Mouse (Mus musculus) heart, postnatal 0 days (tissue): ENCODE data around the gene Ptbp3. TPM values are rescaled to one million over a fixed set of nuclear protein-coding genes. Genes with fewer than 3 reads are reported as not detected.

Experiments used
- ATAC-seq: fragments of 200-750 bp; cut with Nextera tagmentation; 2 replicates; pipeline ENCODE4 v1.8.0; 2017; ENCODE audit warnings: low read depth, moderate number of reproducible peaks, moderate library complexity; ENCODE audit not compliant: insufficient read depth
- DNase-seq: peaks from one replicate; pipeline ENCODE4 v3.0.0-alpha.2; 2016; ENCODE audit warnings: low spot score
- H3K27ac ChIP-seq: fragments of 300-500 bp; sonication (generic); 2 replicates; pipeline ENCODE4 v1.5.1; 2014; ENCODE audit warnings: low read depth, mild to moderate bottlenecking
- H3K27me3 ChIP-seq: fragments of 300-500 bp; sonication (generic); 2 replicates; pipeline ENCODE4 v1.6.1; 2014; ENCODE audit warnings: low read length, mixed read lengths; ENCODE audit not compliant: control insufficient read depth, insufficient read depth
- H3K36me3 ChIP-seq: fragments of 300-500 bp; sonication (generic); replicated peaks from 2 replicates; pipeline ENCODE4 v1.6.1; 2014; ENCODE audit warnings: low read length, mixed read lengths; ENCODE audit not compliant: control insufficient read depth, insufficient read depth
- H3K4me1 ChIP-seq: fragments of 300-500 bp; sonication (generic); 2 replicates; pipeline ENCODE4 v1.6.1; 2014; ENCODE audit warnings: antibody characterized with exemption; ENCODE audit not compliant: control insufficient read depth, insufficient read depth
- H3K4me2 ChIP-seq: fragments of 300-500 bp; sonication (generic); 2 replicates; pipeline ENCODE4 v1.6.1; 2014; ENCODE audit warnings: low read depth, mild to moderate bottlenecking, low read length, moderate library complexity
- H3K4me3 ChIP-seq: fragments of 300-500 bp; sonication (generic); 2 replicates; pipeline ENCODE4 v1.5.1; 2014; ENCODE audit warnings: low read depth, low read length
- H3K9ac ChIP-seq: fragments of 300-500 bp; sonication (generic); replicated peaks from 2 replicates; pipeline ENCODE4 v1.6.1; 2014; ENCODE audit warnings: low read depth, low read length, mixed read lengths
- H3K9me3 ChIP-seq: fragments of 300-500 bp; sonication (generic); replicated peaks from 2 replicates; pipeline ENCODE4 v1.6.1; 2016; ENCODE audit warnings: low read length; ENCODE audit not compliant: control insufficient read depth
- CTCF ChIP-seq: IDR thresholded peaks from 2 replicates; pipeline ENCODE4 v1.5.1; 2016; ENCODE audit warnings: antibody characterized with exemption, control low read depth, low read depth
- EP300 ChIP-seq: IDR thresholded peaks from 2 replicates; pipeline ENCODE4 v1.6.1; 2016; ENCODE audit warnings: antibody characterized with exemption, low read depth
- WGBS: fragments of 180-500 bp; shearing (Covaris S2); extraction: QIAGEN DNeasy Blood & Tissue Kit; methylation state at CpG from one replicate; pipeline ENCODE4 v1.1.7; 2014; 5-methylcytosine and 5-hydroxymethylcytosine counted together
- polyA plus RNA-seq: library from polyadenylated mRNA; unstranded; fragments of >200 nt; fragmentation: Nextera tagmentation; extraction: Ambion mirVana; gene quantifications from 2 replicates; pipeline ENCODE4 v1.2.1, GENCODE M21; 2015
- total RNA-seq: library from RNA; depleted of rRNA; stranded (reverse); fragments of >200 nt; gene quantifications from 2 replicates; pipeline ENCODE4 v1.2.3, GENCODE M21; 2014; ENCODE audit warnings: low replicate concordance

Ptbp3 gene
- total and polyA plus RNA-seq, 2 experiments from 2014 or later: 15.3 to 61.4 TPM

GRCm38 (mm10) chr4:59546285-59547071 is 2.7 kb downstream of the Ptbp3 start:
- peak overlapping the region; percentile 87; the same call in 1 of the 2 replicates for H3K4me3 ChIP-seq
- 0 out of 2 replicates have a peak, but pooled peaks cover 10% of the 10 kb centered on the region for H3K4me1 ChIP-seq
- ATAC-seq: no peak
- H3K36me3 ChIP-seq: no peaks in the 10 kb centered on the region
- no peak for DNase-seq
- no peaks in the 10 kb centered on the region for H3K9me3 ChIP-seq
- H3K4me2 ChIP-seq: peak overlapping the region; percentile 94
- no peak overlapping the region for H3K9ac ChIP-seq
- TF ChIP-seq EP300 (no peak), CTCF (no peak)
- no peaks in the 10 kb centered on the region for H3K27me3 ChIP-seq
- H3K27ac ChIP-seq: no peak overlapping the region
- 41% methylated on average over 7 of the region's 7 CpGs for WGBS

- Histone ChIP-seq H3K27me3 (no peaks in the 10 kb centered on the region), H3K4me2 (no peak overlapping the region), H3K9ac (no peak overlapping the region), H3K4me1 (0 out of 2 replicates have a peak, but pooled peaks cover 10% of the 10 kb centered on the region), H3K9me3 (no peaks in the 10 kb centered on the region), H3K4me3 (no peak overlapping the region), H3K36me3 (no peaks in the 10 kb centered on the region), H3K27ac (no peak overlapping the region)
- 44% methylated on average over 2 of the region's 2 CpGs for WGBS
- no peak for DNase-seq
- TF ChIP-seq CTCF: no peak
- ATAC-seq: no peak
These were observed 4.5 kb downstream of the Ptbp3 start for GRCm38 (mm10) chr4:59544654-59545053.

GRCm38 (mm10) chr4:59543006-59543405 is 6.2 kb downstream of the Ptbp3 start:
- no peak for TF ChIP-seq EP300
- no peak for TF ChIP-seq CTCF
- H3K4me2 ChIP-seq: no peak overlapping the region
- H3K4me1 ChIP-seq: 0 out of 2 replicates have a peak, but pooled peaks cover 10% of the 10 kb centered on the region
- H3K9ac ChIP-seq: no peak overlapping the region
- H3K4me3 ChIP-seq: no peak overlapping the region
- no peaks in the 10 kb centered on the region for H3K9me3 ChIP-seq
- DNase-seq (no peak), ATAC-seq (no peak)
- H3K27me3 ChIP-seq: no peaks in the 10 kb centered on the region
- no peaks in the 10 kb centered on the region for H3K36me3 ChIP-seq
- H3K27ac ChIP-seq: no peak overlapping the region

- Histone ChIP-seq H3K27ac (no peak overlapping the region), H3K9ac (no peak overlapping the region), H3K27me3 (no peaks in the 10 kb centered on the region), H3K36me3 (no peaks in the 10 kb centered on the region), H3K9me3 (no peaks in the 10 kb centered on the region), H3K4me1 (0 out of 2 replicates have a peak, but pooled peaks cover 5% of the 10 kb centered on the region), H3K4me2 (no peak overlapping the region), H3K4me3 (no peak overlapping the region)
- DNase-seq: no peak
- TF ChIP-seq EP300 (no peak), CTCF (no peak)
- ATAC-seq: no peak
- WGBS: 91% methylated on average over 1 of the region's 1 CpGs
These were observed 12.9 kb downstream of the Ptbp3 start for GRCm38 (mm10) chr4:59536281-59536680.

- Histone ChIP-seq H3K4me1 (0 out of 2 replicates have a peak, but pooled peaks cover 5% of the 10 kb centered on the region), H3K9me3 (no peaks in the 10 kb centered on the region), H3K27ac (no peak overlapping the region), H3K9ac (no peak overlapping the region), H3K36me3 (no peaks in the 10 kb centered on the region), H3K27me3 (no peaks in the 10 kb centered on the region), H3K4me3 (no peak overlapping the region), H3K4me2 (no peak overlapping the region)
- DNase-seq: no peak
- ATAC-seq: no peak
- no peak for TF ChIP-seq EP300
- TF ChIP-seq CTCF: no peak
These were observed 13.5 kb downstream of the Ptbp3 start for GRCm38 (mm10) chr4:59535624-59536023.

- Histone ChIP-seq H3K27ac (no peak overlapping the region), H3K4me1 (0 out of 2 replicates have a peak, but pooled peaks cover 5% of the 10 kb centered on the region), H3K36me3 (no peaks in the 10 kb centered on the region), H3K9me3 (no peaks in the 10 kb centered on the region), H3K9ac (no peak overlapping the region), H3K27me3 (no peaks in the 10 kb centered on the region), H3K4me3 (no peak overlapping the region), H3K4me2 (no peak overlapping the region)
- TF ChIP-seq CTCF: no peak
- TF ChIP-seq EP300: no peak
- WGBS: 10% methylated on average over 2 of the region's 2 CpGs
- ATAC-seq: no peak
- DNase-seq: no peak
These were observed 15.9 kb downstream of the Ptbp3 start for GRCm38 (mm10) chr4:59533268-59533667.
